Mouse (Mus musculus): ENCODE measurements around the gene Carns1.

Carns1 gene

GRCm38 (mm10) chr19:4170723-4171392, 4.4 kb downstream of the Carns1 start:
- no peak for DNase-seq

GRCm38 (mm10) chr19:4169810-4170209, 5.5 kb downstream of the Carns1 start:
- no peak for DNase-seq

- DNase-seq, result peak; percentile 99
These were observed 5.9 kb downstream of the Carns1 start for GRCm38 (mm10) chr19:4169378-4169784.

- no peak for DNase-seq
These were observed 8.4 kb downstream of the Carns1 start for GRCm38 (mm10) chr19:4166678-4167476.

- no peak for DNase-seq
These were observed 10.6 kb downstream of the Carns1 start for GRCm38 (mm10) chr19:4164721-4165120.

- DNase-seq, result no peak
These were observed 11.2 kb downstream of the Carns1 start for GRCm38 (mm10) chr19:4164100-4164499.

- DNase-seq, result no peak
These were observed 11.8 kb downstream of the Carns1 start for GRCm38 (mm10) chr19:4163543-4163887.

GRCm38 (mm10) chr19:4162646-4163542, 12.4 kb downstream of the Carns1 start, which contains the start of gene Rps6kb2:
Rps6kb2 (minus strand) TSS chr19:4163354.
- DNase-seq, result peak; percentile 98

GRCm38 (mm10) chr19:4159049-4159448, 16.2 kb downstream of the Carns1 start:
- no peak for DNase-seq

GRCm38 (mm10) chr19:4156771-4157170, 18.5 kb downstream of the Carns1 start:
- no peak for DNase-seq

- DNase-seq, result no peak
These were observed 19.2 kb downstream of the Carns1 start for GRCm38 (mm10) chr19:4156073-4156579.

- no peak for DNase-seq
These were observed 19.8 kb downstream of the Carns1 start for GRCm38 (mm10) chr19:4155223-4156072.

- DNase-seq, result no peak
These were observed 20.6 kb downstream of the Carns1 start for GRCm38 (mm10) chr19:4154437-4155222.

- DNase-seq, result no peak
These were observed 22.0 kb downstream of the Carns1 start, which contains the start of gene Ptprcap for GRCm38 (mm10) chr19:4153232-4153654. Ptprcap (plus strand) TSS chr19:4153604.

GRCm38 (mm10) chr19:4152445-4153231, 22.6 kb downstream of the Carns1 start:
- no peak for DNase-seq

- DNase-seq, result no peak
These were observed 23.4 kb downstream of the Carns1 start for GRCm38 (mm10) chr19:4151898-4152297.

GRCm38 (mm10) chr19:4151488-4151860, 23.8 kb downstream of the Carns1 start:
- no peak for DNase-seq

- DNase-seq, result no peak
These were observed 24.5 kb downstream of the Carns1 start for GRCm38 (mm10) chr19:4150567-4151487.

Data from layer of hippocampus, adult 9-11 months (tissue).